Comparison of ENCODE assay signal across 9 mouse cellular contexts in genomic region chr13:52085110-52085509, GRCm38 (mm10).
DNase-seq lines count a peak whose midpoint lies in the region; ATAC-seq lines count a peak whose summit lies in the region.
"Had no signal": no experiment of that assay in that cellular context is flagged by ENCODE, and none has a peak within 500 bp of the region (broad histone marks: within the 10 kb centered on the region; RNA-seq: fewer than 3 reads in every experiment).

No protein-coding gene starts in this region.

- peak; percentile 34 for DNase-seq in kidney, adult 9 months
- DNase-seq in CD4-positive, CD25-positive, alpha-beta regulatory T cell, adult 2 months (ENCODE audit: low read depth, low spot score): peak; percentile 54
- peak; percentile 53 for DNase-seq in induced T-regulatory cell, adult 2 months (ENCODE audit: low read depth)
- no peak for DNase-seq in ovary, postnatal 36 days (ENCODE audit: low spot score)
- no peak for DNase-seq in midbrain, embryonic 14.5 days

- H3K36me3 ChIP-seq in kidney, embryonic 14.5 days (ENCODE audit: control insufficient read depth, insufficient read depth, low read length): no peaks in the 10 kb centered on the region
- H3K36me3 ChIP-seq in megakaryocyte, embryonic 14.5 days (replicated peaks; ENCODE audit: low read length): peaks cover 2% of the 10 kb centered on the region
- H3K36me3 ChIP-seq in forebrain, embryonic 16.5 days (ENCODE audit: control insufficient read depth, insufficient read depth): no peaks in the 10 kb centered on the region
- no peaks in the 10 kb centered on the region for H3K36me3 ChIP-seq in midbrain, embryonic 14.5 days (ENCODE audit: control insufficient read depth, insufficient read depth, low read length)
- H3K36me3 ChIP-seq: liver, embryonic 15.5 days had no signal

- no peaks in the 10 kb centered on the region for H3K9me3 ChIP-seq in kidney, embryonic 14.5 days (ENCODE audit: control insufficient read depth, low read length)
- H3K9me3 ChIP-seq in megakaryocyte, embryonic 14.5 days: peaks cover 14% of the 10 kb centered on the region
- no peaks in the 10 kb centered on the region for H3K9me3 ChIP-seq in forebrain, embryonic 16.5 days (ENCODE audit: control insufficient read depth, low read length)
- H3K9me3 ChIP-seq in midbrain, embryonic 14.5 days (ENCODE audit: control insufficient read depth, low read length): no peaks in the 10 kb centered on the region
- H3K9me3 ChIP-seq: liver, embryonic 15.5 days had no signal

- peaks cover 5% of the 10 kb centered on the region for H3K4me1 ChIP-seq in kidney, embryonic 14.5 days (ENCODE audit: control insufficient read depth, insufficient read depth, low read length)
- H3K4me1 ChIP-seq in megakaryocyte, embryonic 14.5 days: peaks cover 68% of the 10 kb centered on the region
- no peaks in the 10 kb centered on the region for H3K4me1 ChIP-seq in forebrain, embryonic 16.5 days (replicated peaks; ENCODE audit: control insufficient read depth, insufficient read depth, low read length)
- no peaks in the 10 kb centered on the region for H3K4me1 ChIP-seq in midbrain, embryonic 14.5 days (ENCODE audit: control insufficient read depth, insufficient read depth, low read length)
- H3K4me1 ChIP-seq: liver, embryonic 15.5 days had no signal

- no peak overlapping the region for H3K9ac ChIP-seq in kidney, embryonic 14.5 days (ENCODE audit: low read depth, low read length)
- H3K9ac ChIP-seq in forebrain, embryonic 16.5 days (replicated peaks; ENCODE audit: low read depth, low read length): no peak overlapping the region
- H3K9ac ChIP-seq in midbrain, embryonic 14.5 days (replicated peaks; ENCODE audit: low read length): no peak overlapping the region
- H3K9ac ChIP-seq: liver, embryonic 15.5 days had no signal

- no peak overlapping the region for H3K4me2 ChIP-seq in kidney, embryonic 14.5 days (replicated peaks; ENCODE audit: low read depth, low read length)
- H3K4me2 ChIP-seq in forebrain, embryonic 16.5 days (ENCODE audit: low read length): no peak overlapping the region
- H3K4me2 ChIP-seq in midbrain, embryonic 14.5 days (ENCODE audit: low read length): no peak overlapping the region
- H3K4me2 ChIP-seq: liver, embryonic 15.5 days had no signal

- no peak overlapping the region for H3K4me3 ChIP-seq in kidney, embryonic 14.5 days (ENCODE audit: low read length)
- peak overlapping the region; percentile 42 for H3K4me3 ChIP-seq in megakaryocyte, embryonic 14.5 days (replicated peaks)
- H3K4me3 ChIP-seq in forebrain, embryonic 16.5 days (replicated peaks; ENCODE audit: low read length): no peak overlapping the region
- H3K4me3 ChIP-seq in midbrain, embryonic 14.5 days (replicated peaks; ENCODE audit: low read depth, low read length): no peak overlapping the region
- H3K4me3 ChIP-seq: liver, embryonic 15.5 days had no signal

- H3K27ac ChIP-seq in kidney, embryonic 14.5 days (ENCODE audit: low read depth, low read length): no peak overlapping the region
- no peak overlapping the region for H3K27ac ChIP-seq in forebrain, embryonic 16.5 days (ENCODE audit: low read length)
- no peak overlapping the region for H3K27ac ChIP-seq in midbrain, embryonic 14.5 days (replicated peaks; ENCODE audit: low read depth, low read length)
- H3K27ac ChIP-seq: liver, embryonic 15.5 days had no signal

- ATAC-seq in kidney, embryonic 14.5 days (ENCODE audit: low FRiP score, low TSS enrichment): no peak
- ATAC-seq in forebrain, embryonic 16.5 days: no peak
- ATAC-seq in midbrain, embryonic 14.5 days (ENCODE audit: low FRiP score, low TSS enrichment): no peak

- 29% methylated on average over 3 of the region's 3 CpGs for WGBS in kidney, embryonic 14.5 days
- 69% methylated on average over 3 of the region's 3 CpGs for WGBS in forebrain, embryonic 16.5 days
- 57% methylated on average over 3 of the region's 3 CpGs for WGBS in midbrain, embryonic 14.5 days

- no peaks in the 10 kb centered on the region for H3K27me3 ChIP-seq in kidney, embryonic 14.5 days (ENCODE audit: control insufficient read depth, insufficient read depth, low read length)
- peaks cover 5% of the 10 kb centered on the region for H3K27me3 ChIP-seq in megakaryocyte, embryonic 14.5 days (replicated peaks)
- no peaks in the 10 kb centered on the region for H3K27me3 ChIP-seq in forebrain, embryonic 16.5 days (replicated peaks; ENCODE audit: control insufficient read depth, insufficient read depth, low read length)
- H3K27me3 ChIP-seq in midbrain, embryonic 14.5 days (ENCODE audit: control insufficient read depth, insufficient read depth, low read length): no peaks in the 10 kb centered on the region
- H3K27me3 ChIP-seq: liver, embryonic 15.5 days had no signal

Comparison
In these comparisons a context has a peak if more than half of its experiments do, and no peak if none do; other contexts are left out.
1. DNase-seq: peak in kidney, adult 9 months (single experiment), CD4-positive, CD25-positive, alpha-beta regulatory T cell, adult 2 months (single experiment) and induced T-regulatory cell, adult 2 months (single experiment); none in ovary, postnatal 36 days (single experiment) and midbrain, embryonic 14.5 days (single experiment).